Mouse (Mus musculus): ENCODE data around the gene Ero1l.

The Ero1l gene

DNA sequence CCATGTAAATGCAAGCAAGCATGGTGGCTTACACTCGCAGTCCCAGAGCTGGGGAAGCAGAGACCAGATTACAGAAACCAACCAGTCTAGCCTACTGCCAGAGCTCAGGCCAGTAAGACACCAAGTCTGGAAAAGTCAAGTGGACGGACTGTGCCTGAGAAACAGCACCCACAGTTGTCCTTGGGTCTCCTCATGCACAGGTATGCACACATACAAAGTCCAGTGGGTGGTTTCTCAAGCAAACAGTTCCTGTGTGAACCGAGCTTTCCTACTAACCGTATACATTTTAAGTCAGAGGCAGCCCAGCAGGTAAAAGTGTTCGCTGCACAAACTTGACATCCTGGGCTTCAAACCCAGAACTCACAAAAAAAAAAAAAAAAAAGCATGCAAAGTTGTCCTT, 12.7 kb downstream of the Ero1l start:
- no peak for DNase-seq (ENCODE audit: low read depth, low spot score)

DNA sequence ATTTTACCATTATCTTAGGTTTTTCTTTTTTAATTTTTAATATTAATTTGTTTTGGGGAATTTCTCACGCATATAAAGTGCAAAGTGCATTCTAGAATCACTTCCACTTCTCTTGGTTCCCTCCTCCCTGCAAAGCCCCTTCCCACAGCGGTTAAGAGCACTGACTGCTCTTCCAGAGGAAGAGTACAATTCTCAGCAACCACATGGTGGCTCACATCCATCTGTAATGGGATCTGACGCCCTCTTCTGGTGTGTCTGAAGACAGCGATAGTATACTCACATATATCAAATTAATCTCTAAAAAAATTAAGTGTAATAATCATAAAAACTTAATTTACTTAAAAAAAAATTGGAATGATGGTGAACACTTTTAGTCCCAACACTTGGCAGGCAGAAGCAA, 14.2 kb downstream of the Ero1l start:
- DNase-seq (ENCODE audit: low read depth, low spot score) = no peak

DNA sequence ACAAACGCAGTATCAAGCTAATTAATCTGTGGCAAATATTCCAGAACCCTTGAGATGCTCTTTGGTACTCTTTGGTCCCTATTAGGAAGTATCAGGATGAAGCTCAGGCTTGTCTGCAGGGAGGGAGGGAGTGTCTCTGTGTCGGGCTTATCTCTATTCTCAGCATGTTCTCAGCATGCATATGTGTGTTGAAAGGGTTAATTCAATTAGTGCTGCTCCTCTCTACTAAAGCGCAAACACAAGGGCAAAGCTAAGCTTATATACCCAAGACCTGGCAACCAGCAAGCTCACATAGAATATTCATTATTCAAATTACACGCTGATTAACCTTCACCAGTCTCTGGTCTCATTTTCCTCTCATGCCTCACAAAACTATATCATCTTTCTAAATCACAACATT, 14.6 kb downstream of the Ero1l start:
- no peak for DNase-seq (ENCODE audit: low read depth, low spot score)

DNA sequence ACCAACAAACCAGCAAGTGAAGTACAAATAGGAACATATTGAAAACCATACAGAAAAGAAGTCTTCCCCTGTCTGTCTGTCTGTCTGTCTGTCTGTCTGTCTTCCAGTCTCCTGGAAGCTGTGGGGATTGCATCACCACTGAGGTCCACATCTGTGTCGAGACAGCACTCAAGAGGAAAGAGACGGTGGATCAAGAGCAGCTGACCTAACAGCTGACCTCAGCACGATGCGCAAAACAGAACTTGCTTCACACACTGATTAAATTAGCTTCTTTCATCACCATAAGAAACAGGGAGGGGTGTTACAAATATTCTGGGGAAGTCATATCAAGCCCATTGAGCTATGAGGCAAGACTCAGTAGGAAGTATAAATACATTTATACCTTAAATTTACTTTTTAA, 27.0 kb downstream of the Ero1l start:
- DNase-seq (ENCODE audit: low read depth, low spot score) = no peak

DNA sequence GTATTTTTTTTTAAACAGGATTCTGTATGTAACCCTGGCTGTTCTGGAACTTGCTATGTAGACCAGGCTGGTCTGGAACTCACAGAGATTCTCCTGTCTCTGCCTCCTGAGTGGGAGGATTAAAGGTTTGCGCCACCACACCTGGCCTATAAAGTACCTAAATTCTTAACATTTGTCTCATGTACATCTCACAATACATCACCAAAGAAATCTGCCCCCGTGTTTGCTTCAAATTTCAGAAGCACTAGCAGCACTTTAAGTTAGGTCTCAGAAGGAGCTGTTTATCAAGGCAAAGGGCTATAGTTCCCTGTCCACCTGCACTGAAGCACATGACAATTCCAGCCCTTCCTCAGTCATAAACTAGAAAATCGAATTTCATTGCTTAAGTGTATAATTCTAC, 36.5 kb downstream of the Ero1l start:
- DNase-seq (ENCODE audit: low read depth, low spot score) = no peak

DNA sequence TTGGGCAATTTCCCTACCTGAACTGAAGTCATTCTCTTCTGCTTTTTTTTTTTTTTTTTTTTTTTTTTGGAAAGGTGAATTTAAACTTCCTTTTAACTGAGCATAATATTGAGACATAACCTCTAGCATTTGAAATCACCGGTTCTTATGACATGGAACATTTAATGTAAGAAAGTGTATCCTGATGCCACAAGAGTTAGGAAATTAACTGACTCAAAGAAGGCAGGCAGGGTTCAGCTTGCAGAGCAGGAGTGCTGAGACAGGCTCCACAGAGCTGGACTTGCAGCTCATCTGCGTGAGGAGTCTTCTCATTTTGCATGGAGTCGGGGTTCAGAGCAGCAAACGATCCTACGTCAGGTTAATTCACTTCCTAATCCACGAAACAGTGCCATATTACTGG, 42.8 kb downstream of the Ero1l start:
- DNase-seq (ENCODE audit: low read depth, low spot score) = no peak

DNA sequence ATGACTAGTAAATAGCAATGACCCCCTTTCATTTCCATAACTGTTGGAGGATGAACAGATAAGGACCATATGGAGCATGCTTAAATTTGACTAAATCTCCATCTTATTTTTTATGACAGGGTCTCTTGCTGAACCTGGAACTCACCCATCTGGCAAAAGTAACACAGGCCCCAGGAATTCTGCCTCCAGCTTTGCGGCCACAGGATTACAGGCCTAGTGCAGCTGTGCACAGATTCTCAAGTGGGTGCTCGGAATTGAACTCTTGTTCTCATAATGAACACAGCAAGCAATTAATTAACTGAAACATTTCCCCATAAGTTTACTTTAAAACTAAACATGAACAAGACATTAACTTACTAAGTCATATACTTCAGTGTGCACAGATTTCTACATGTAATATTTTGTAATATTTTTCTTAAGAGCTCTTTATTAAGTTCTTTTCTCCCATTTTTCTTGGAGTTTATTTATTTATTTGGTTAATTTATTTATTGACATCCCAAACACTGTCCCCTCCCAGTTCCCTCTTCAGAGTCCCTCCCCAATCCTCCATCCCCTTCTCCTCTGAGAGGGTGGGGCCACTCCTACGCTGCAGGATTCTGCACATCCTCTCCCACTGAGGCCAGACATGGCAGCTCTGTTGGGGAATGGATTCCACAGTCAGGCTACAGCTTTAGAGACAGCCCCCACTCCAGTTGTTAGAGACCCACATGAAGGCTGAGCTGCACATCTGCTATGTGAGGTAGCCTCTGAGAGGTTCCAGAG, 54.6 kb downstream of the Ero1l start:
- no peak for DNase-seq (ENCODE audit: low read depth, low spot score)

DNA sequence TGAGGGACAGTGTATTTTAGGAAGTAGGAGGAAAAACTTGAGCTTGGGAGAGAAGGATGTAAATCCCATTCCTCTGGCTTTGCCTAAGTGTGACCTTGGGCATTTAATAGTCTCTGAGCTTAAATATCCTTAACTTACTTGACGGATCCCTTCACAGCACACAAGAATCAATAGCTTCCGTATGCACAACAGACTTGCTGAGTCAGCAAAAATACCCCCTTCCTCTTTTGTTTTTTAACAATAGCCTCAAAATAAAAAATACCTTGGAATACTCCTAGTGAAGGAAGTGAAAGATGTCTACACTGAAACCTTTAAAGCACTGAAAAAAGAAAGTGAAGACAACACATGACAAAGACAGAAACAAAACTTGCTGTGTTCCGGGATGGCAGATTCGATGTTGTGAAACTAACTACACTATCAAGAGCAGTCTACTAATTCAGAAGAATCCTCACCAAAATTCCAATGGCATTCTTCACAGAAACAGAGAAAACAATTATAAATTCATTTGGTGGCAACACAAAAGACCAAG, 67.0 kb downstream of the Ero1l start:
- no peak for DNase-seq (ENCODE audit: low read depth, low spot score)

DNA sequence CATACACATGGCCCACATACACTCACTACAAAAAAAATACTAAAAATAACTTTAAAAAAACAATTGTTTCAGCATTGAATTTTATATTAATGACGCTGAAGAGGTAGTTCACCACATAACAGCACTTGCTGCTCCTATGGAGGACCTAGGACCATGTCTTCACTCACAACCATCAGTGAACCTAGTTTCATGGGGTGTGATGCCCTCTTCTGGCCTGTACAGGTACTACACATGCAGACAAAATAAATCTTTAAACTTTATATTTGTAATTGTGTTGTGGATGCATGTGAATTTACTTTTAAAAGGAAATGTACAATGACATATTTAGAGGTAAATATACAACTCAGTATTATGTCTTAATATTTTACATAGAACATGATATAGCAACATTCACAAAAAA, 77.0 kb downstream of the Ero1l start:
- DNase-seq (ENCODE audit: low read depth, low spot score) = peak; percentile 27

DNA sequence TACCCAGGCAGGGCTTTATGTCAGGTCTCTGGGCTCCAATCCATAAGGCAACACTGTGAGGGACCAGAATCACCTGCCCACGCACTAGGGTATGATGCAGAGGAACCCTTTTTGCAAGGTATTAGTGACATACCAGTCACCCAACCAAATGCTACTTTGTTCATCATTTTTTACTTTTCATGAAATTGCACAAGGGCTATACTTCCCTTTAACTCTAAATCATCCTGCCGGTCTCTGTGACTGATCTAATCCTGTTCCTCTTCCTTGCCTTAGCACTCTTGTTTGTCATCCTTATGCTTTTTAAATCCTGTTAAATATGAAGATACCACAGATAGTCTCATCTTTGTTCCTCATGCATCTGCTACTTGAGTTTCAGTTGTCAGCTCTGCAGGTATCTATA, 79.5 kb downstream of the Ero1l start:
- DNase-seq (ENCODE audit: low read depth, low spot score) = no peak
